Mouse (Mus musculus): ENCODE results near the gene Olfr483.

Gene Olfr483

DNA sequence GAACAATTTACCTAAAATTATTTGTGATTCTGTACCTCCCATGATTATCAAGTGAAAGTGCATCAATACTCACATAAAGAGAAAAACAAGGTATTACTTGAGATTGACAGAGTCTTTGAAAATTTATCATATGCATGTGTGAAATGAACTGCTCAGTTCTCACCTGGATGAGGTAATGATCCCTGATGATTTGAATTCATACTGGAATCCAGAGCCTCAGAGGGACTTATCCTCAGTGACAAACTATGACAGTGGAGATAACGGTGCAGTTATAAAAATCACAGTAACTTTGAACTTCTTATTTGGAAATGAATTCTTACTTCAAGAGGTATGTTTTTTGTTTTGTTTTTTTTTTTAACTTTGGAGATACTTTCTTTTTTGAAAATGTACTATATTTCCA, at the start of gene Olfr483:
Olfr483 (plus strand) TSS at position 301 of the 400 bp plus-strand sequence.
- in situ Hi-C loops (cut with MboI; ENCODE audit: unreplicated experiment in 2 of 2), result no loop called here

DNA sequence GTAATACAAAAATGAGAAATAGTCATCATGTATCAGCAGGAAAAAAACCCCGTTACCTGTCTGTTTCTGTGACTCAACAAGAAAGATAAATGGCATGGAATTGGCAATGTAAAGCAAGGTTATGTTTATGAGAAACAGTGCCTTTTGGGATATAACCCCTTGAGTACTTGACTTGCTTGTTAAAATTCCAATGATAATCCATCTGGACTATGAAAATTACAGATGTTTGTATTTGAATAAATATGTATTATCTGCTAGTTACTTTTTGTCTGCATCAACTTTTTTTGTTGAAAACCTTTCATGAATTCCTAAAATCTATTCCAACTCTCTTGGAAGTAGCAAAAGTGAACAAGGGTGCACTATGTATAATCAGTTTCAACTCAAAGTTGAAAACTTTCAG, 33.4 kb upstream of the Olfr483 start, which contains the start of gene Olfr480:
Olfr480 (minus strand) TSS at position 101 of the 400 bp plus-strand sequence.
- in situ Hi-C loops (cut with MboI; ENCODE audit: unreplicated experiment in 2 of 2), result no loop called here

DNA sequence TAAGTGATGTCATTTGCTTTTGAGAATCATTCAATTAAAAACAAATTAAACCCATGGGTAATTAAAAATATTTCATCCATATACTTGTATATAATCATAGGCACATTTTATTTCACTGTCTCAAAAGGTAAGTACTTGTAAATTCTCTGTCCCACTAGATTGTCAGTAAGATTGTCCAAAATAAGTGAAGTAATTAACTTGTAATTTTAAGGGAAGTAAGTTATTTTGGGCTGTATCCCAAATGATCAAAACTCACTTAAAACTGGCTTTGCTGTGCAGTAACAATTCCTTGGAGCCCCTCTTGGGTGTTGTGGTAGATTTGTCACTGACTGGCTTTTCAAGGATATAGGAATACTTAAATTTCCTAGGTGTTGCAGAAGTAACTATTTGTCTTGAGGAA, 21.1 kb upstream of the Olfr483 start, which contains the start of gene Olfr481:
Olfr481 (plus strand) TSS at position 301 of the 400 bp plus-strand sequence.
- in situ Hi-C loops (cut with MboI; ENCODE audit: unreplicated experiment in 2 of 2), result no loop called here

DNA sequence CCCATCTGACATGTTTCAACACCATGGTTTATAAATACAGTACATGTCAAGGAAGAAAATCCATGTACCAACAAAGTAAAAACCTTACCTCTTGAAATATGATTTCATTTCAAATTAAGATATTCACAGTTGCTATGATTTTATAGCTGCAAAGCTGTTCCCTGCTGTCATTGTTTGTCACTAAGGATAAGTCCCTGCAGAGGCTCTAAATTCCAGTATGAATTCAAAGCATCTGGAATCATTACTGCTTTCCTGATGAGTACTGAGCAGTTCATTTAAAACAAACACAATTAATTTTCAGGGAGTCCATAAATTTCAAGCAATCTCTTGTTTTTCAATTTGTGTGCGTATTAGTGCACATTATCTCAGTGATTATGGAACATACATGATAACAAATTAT, 3.2 kb upstream of the Olfr483 start, which contains the start of gene Olfr482:
Olfr482 (minus strand) TSS at position 101 of the 400 bp plus-strand sequence.
- in situ Hi-C loops (cut with MboI; ENCODE audit: unreplicated experiment in 2 of 2), result no loop called here

DNA sequence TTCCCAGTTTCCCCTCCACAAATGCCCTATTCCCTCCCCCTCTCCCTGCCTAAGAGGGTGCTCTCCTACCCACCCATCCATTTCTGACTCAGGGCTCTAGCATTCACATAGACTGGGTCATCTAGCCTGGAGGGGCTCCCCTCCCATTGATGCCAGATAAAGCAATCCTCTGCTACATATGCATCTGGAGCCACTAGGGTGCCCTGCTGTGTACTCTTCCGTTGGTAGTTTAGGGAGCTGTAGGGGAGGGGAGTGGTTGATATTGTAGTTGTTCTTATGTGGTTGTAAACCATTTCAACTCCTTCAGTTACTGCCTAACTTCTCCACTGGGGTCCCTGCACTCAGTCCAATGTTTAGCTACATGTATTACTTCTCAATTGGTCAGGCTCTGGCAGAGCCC, 20.0 kb downstream of the Olfr483 start:
- in situ Hi-C loops (cut with MboI; ENCODE audit: unreplicated experiment in 2 of 2), result no loop called here

DNA sequence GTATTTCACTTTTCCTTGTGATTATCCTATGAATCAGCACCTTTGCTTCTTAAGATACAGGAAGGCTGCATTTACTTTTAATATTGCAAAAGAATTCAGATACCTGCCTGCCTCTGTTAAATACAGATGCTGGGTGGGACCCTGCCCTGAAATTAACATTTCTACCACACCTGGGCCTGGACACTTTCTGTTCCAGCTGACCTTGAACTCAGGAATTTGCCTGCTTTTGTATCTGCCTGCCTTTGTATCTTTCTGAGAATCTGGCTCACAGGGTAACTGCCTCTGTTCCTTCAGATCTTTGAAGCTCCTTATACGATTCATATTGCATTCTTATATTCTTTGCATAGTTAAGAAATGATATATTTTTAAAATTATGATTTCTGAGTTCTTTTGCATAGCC, 20.8 kb downstream of the Olfr483 start:
- in situ Hi-C loops (cut with MboI; ENCODE audit: unreplicated experiment in 2 of 2), result no loop called here

DNA sequence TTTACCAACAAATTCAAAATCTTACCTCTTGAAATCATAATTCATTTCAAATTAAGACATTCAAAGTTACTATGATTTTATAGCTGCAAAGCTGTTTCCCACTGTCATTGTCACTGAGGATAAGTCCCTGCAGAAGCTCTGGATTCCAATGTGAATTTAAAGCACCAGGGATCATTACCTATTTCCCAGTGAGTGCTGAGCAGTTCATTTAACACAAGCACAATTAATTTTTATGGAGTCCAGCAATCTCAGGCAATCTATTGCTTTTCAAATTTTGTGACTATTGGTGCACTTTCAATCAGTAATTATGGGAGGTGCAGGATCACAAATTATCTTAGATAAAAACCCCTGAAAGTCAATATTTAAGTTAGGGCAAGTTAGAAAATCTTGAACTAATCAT, 26.7 kb downstream of the Olfr483 start, which contains the start of gene Olfr484:
Olfr484 (minus strand) TSS at position 101 of the 400 bp plus-strand sequence.
- in situ Hi-C loops (cut with MboI; ENCODE audit: unreplicated experiment in 2 of 2), result no loop called here
